Mouse (Mus musculus) spleen, adult 2 months (tissue): ENCODE data around the gene Dnajc3.

ENCODE experiments used
- CTCF ChIP-seq: fragments of 200-500 bp; IDR thresholded peaks from 2 replicates; pipeline ENCODE4 v1.5.1; 2011; ENCODE audit warnings: mild to moderate bottlenecking, inconsistent platforms; ENCODE audit not compliant: insufficient read depth, insufficient read length, insufficient replicate concordance; ENCODE audit errors: extremely low read depth
- POLR2A ChIP-seq: fragments of 200-500 bp; IDR thresholded peaks from 2 replicates; pipeline ENCODE4 v1.6.1; 2011; ENCODE audit warnings: low read depth, low read length, inconsistent platforms

DNA sequence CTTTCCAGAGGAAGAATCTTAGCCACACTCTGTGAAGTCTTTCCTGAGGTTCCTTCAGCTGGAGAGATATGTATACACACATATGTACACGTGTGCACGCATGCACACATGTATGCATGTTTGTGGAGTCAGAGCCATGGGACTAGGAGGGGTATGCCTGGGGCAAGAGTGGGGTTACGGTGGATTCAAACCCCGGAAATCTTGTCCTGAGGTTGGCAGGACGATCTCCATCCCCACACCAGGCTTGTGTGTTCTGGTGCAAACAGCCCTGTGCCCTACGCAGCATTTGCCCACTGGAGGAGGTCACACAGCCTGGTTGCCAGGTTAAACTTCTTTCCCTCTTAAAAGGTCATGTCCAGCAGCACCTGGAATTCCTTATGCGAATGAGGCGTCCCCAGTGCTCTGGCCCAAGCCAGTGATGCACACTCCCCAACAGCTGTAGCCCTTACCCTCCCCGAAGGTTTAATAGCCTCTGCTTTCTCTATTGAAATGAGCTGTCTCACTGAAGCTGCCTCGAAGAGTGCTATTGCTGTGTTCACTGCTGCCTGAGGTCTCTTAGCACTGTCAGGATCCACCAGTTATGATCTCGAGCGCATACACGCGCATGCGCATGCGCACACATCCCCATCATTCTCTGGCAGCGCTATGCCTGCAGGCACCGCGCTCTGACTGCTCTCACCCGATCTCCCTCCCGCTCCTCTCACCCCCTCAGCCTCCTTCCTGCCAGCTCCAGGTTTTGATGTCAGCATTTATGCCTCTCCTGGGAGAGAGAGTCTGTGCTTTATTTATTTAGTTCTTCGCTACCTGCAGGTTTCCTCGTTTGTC lies 75.0 kb downstream of the Dnajc3 start:
- TF ChIP-seq CTCF (no peak), POLR2A (no peak)
